Mouse (Mus musculus) spleen, adult 2 months (tissue): ENCODE results near the gene Trim8.

Source experiments
- CTCF ChIP-seq: fragments of 200-500 bp; IDR thresholded peaks from 2 replicates; pipeline ENCODE4 v1.5.1; 2011; ENCODE audit warnings: mild to moderate bottlenecking, inconsistent platforms; ENCODE audit not compliant: insufficient read depth, insufficient read length, insufficient replicate concordance; ENCODE audit errors: extremely low read depth
- POLR2A ChIP-seq: fragments of 200-500 bp; IDR thresholded peaks from 2 replicates; pipeline ENCODE4 v1.6.1; 2011; ENCODE audit warnings: low read depth, low read length, inconsistent platforms

- no peak for TF ChIP-seq POLR2A
- no peak for TF ChIP-seq CTCF
These were observed 28.3 kb downstream of the Trim8 start for GRCm38 (mm10) chr19:46529601-46530448.
